Mouse (Mus musculus) T-helper 2 cell (primary cell): ENCODE measurements around the gene Edc3.

Experiments used
- in situ Hi-C: fragments of 300-600 bp; cut with MboI, MseI; formaldehyde crosslinking; loops from one replicate; pipeline ENCODE4 v1.15.1; 2025; ENCODE audit warnings: high pct_unique_total_duplicates

Edc3 gene

DNA sequence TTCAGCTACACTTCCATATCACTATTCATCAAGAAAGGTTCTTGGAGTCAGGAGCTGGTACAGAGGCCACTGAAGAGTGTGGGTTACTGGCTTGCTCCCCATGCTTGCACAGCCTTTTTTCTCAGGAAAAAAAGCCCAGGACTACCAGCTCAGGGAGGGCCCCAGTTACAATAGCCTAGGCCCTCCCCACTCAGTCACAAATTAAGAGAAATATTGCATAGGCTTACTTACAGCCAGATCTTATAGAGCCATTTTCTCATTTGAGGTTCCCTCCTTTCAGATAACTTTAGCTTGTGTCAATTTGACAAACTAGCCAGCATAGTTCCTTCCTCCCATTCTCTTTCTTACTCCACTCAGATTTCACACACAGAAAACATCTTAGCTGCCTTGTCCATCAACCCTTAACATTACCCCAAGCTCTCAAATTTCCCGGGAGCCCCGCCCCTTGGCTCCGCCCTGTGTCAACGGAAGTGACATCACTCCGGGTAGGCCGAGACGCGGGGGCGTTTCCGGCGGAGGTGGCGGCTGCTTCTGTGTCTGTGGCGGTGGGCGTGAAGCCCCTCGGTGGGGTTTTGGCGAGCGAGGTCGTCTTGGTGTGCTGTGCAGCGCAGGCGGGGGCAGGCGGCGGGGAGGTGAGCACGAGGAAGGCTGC lies at the start of gene Edc3:
Gene Edc3, plus strand, starts transcription at position 473 of the 652 bp plus-strand sequence.
- in situ Hi-C loops = no loop called here

DNA sequence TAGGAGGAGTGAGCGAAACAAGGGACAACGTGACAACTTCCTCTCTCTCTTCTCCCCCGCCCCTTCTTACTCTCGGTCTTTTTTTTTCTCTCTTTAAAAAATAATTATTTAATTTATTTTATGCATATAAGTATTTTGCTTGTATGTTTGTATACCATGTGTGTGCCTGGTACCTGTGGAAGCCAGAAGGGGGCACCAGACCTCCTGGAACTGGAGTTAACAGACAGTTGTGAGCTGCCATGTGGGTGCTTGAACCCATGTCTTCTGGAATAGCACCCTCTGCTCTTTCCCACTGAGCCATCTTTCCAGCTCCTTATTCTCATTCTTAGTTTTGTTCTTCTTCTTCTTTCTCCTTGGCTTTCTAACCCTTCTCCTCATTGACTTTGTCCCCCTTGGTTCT lies 49.4 kb upstream of the Edc3 start:
- in situ Hi-C loops = loop anchor here (5.0 kb wide), 2 partner anchors 37 to 93 kb away; partner anchors contain the start of gene Lman1l

DNA sequence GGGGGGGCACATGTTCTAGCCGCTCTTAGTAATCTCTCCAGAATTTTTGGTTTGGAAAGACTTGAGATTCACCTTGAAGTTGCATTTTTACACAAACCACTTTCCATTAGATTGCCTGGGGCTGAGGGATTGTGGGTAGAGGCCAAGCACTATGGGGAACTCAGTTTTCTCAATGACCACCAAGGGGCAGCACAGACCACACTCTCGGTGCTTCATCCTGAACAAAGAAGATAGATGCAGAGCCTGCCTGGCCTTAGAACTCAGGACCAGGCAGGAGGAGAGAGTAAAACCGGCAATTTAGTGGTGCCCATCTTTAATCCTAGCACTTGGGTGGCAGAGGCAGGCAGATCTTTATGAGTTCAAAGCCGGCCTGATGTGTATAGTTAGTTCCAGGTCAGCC lies 48.6 kb upstream of the Edc3 start:
- in situ Hi-C loops = loop anchor here (5.0 kb wide), 2 partner anchors 37 to 93 kb away; partner anchors contain the start of gene Lman1l

DNA sequence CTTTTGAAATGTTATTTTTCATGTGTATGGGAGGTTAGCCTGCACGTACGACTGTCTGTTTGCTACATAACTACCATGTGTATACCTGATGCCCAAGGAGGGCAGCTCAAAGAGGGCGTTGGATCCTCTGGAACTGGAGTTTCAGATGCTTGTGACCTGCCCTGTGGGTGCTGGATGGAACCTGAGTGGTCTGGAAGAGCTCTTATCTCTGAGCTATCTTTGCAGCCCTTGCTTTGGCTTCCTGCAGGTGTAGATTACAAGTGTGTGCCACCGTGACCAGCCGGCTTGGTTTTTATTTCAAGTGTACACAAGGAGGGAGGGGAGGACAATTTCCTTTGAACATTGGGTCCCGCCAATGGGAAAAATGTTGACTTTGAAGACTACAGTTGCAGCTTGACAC lies 47.8 kb upstream of the Edc3 start:
- in situ Hi-C loops = no loop called here

DNA sequence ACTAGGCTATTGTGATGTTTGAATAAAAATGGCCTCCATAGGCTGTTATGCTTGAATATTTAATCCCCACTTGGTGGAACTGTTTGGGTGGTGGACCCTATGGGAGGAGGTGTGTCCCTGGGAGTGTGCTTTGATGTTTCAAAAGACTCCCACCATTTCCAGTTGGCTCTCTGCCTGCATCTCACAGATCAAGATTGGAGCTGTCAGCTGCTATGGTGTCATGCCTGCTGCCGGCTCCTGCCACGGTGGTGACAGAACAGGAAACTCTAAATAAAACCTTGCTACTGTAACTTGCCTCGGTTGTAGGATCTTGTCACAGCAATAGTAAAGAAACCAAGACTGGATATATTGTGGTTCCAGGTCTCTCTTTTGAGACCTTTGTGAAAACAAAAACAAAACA lies 46.8 kb upstream of the Edc3 start:
- in situ Hi-C loops = no loop called here

DNA sequence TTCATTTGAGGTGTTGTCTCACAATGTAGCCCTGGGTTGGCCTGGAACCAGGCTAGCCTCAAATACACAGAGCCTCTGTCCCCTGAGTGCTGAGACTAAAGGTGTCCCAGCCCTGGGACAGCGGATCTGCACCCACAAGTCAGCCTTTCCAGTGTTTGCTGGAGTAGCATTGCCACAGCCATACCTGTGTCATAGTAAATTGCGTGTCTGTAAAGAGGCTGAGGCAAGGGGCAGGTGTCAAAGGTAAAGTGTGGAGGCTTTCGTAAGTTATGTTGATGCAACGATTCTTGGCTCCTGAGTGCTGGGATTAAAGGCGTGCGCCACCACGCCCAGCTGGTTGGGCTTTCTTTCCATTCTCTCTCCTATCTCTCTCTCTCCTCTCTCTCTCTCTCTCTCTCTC lies 43.7 kb upstream of the Edc3 start:
- in situ Hi-C loops = no loop called here

DNA sequence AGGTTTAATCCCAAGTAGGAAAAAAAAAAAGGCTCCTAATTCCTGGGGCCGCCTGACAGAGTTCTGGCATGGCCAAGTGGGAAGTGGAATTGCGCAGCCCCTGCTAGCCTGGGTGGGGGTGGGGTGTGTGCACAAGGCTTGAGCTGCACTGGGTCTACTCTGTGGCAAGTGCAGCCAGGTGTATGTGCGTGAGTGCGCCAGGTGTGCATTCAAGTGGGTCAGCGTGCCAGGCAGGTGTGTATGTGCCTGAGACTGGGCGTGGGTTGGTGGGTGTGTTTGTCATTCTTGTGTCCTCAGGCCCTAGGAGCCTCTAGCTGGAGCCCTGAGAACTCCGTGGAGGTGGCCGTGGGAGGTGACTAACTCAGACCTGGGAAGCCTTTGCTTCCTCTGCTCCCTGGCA lies 41.8 kb upstream of the Edc3 start:
- in situ Hi-C loops = no loop called here

DNA sequence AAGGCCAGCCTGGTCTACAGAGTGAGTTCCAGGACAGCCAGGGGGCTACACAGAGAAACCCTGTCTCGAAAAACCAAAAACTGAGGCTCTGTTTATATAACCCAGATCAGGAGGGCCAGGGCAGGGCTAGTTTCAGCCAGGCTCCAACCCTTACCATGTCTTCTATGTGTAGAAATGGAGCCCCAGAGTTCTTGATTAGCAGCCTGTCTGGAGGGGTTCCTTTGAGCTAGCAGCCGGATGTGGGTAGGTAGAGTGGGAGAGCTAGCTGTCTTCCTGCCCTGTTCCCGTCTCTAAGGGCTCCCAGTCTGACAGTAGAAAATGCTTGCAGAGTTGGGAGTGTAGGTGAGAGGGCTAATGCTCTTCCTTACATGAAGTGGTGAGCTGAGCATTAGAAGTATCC lies 41.2 kb upstream of the Edc3 start:
- in situ Hi-C loops = no loop called here

DNA sequence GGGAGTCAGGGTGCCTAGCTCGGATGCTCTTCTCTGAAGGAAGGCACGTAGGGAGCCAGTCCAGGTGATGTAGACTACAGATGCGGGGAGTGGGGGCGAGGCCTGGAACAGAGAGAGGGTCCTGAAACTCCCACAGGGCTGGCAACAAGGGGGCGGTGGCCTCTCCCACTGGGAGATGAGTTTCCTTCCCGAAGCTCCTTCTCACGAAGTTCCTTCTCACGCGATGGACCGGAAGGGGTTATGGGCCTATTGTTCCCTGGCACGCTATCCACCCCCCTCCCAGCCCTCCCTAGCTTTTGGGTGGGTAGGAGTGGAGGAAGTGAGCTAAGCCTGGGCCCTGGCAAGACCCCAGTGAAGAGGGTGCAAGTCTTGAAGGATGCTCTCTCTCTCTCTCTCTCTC lies 40.5 kb upstream of the Edc3 start:
- in situ Hi-C loops = no loop called here

DNA sequence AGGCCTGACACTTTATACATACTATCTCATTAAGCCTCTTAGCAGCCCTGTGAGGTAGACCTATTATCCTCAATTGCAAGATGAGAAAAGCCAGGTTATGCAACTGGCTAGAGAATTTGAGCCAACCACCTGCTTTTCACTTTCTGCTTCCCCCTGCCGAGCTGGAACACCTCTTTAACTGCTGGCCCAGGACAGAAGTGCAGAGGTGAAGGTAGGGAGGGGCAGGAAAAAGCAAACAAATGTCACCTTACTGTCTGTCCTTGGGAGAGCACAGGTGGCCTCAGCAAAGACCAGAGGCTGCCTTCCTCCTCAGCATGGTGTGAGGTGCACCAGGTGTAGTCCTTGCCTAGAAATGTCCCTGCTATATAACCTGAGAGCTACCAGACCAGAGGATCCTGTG lies 40.1 kb upstream of the Edc3 start:
- in situ Hi-C loops = no loop called here

DNA sequence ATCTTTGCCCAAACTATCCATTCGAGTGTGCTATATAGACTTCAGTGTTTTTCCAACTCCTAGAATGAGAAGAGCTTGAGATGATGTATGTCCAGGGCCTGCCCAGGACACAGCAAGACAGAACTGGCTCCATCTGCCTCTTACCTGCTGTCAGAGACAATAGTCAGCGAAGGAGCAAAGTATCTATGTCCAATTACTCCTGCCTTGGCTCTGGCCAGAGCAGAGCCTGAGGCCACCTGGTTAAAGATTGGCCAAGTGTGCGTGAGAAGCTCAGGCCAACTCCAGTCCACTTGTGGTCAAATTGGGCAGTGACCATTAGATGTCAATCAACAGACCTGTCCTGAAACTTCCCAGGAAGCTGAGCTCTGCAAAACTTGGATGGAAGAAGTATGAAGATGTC lies 38.8 kb upstream of the Edc3 start:
- in situ Hi-C loops = no loop called here

DNA sequence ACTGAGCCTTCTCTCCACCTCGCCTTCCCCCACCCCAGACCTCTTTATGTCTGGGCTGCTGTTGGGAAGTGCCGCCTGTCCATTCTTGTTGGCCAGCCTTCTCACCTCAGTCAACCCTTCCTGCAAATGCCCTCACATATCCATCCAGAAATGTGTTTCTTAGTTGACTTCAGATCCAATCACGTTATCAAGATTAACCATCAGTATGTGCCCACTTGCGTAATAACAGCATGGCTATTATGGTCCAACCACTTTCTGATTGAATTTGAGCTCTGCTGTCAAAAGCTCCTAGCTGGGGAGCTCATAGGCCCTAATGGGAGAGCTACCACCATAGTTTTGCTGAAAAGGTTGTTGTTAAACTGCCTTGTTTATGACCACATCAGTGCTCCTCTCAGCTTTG lies 37.3 kb upstream of the Edc3 start:
- in situ Hi-C loops = no loop called here

DNA sequence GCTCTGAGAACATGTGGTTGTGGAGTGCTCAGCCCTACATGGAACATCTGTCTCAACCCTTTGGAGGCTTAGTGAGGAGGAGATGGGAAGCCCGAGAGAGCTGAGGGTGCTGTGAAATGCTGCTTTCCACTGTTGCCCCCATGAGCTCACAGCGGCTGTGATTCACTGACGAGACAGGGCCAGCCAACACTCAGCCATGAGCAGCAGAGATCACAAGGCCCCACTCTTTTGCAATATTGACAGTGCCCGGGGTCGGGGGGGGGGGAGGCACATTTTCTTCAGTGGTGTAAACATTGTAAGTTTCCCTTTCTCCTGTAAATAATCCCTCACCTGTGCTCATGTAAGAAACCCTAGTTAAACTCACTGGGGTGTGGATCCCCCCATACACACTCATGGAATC lies 36.8 kb upstream of the Edc3 start:
- in situ Hi-C loops = no loop called here

DNA sequence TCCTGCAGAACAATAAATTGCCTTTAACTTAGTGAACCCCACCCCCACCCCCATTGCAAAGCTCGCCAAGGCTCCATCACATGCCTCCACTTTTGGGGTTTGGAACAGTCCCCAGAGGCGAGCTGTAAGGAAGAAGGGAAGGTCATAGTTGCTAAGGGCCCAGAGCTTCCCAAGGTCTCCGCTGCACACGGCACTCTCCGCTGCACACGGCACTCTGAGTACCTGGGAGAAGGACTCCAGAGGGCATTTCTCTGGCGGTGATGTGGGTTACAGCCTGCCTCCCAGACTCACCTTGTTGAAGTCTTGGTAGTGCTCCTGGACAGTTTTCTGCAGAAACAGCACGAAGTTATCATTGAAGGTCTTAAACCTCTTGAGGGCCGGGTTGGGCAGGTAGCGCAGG lies 26.9 kb upstream of the Edc3 start:
- in situ Hi-C loops = loop anchor here (5.0 kb wide), 1 partner anchor 51 kb away; no protein-coding TSS in a partner anchor

DNA sequence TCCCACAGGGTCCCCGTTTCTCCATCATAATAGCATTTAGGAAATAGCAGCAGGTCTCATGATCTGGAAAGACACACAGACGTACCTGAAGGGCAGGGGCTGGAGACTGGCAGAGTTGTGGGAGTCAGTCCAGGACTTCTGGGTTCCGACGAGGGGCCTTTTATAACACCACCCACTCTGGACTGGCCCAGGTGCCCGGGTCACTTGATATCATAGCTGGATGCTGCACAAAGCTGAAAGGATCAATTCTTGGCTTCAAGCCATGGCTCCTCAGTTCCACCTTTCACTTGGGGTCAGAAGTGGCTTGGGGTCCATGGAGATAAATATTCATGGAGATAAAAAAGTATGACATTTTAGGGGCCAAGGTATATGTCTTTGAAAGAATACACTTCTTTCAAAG lies 24.8 kb upstream of the Edc3 start, which contains the start of gene Cyp1a2:
Gene Cyp1a2, minus strand, starts transcription at position 184 of the 400 bp plus-strand sequence.
- in situ Hi-C loops = loop anchor here (5.0 kb wide), 1 partner anchor 49 kb away; no protein-coding TSS in a partner anchor

DNA sequence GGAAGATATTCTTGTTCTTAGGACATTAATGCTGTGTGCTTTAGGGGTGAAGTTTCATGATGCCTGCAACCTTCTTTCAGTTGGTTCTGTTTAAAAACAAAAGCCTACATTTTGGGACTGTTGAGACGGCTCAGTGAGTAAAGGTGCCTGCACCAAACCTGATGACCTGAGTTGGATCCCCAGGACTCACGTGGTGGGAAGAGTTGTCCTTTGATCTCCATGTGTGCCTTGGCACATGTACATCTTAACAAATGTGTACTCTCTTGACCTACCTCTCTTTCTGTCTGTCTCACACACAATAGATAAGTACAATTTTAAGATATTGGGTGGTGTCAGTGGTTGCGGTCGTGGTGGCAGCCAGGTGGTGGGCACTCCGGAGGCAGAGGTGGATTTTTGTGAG lies 22.3 kb upstream of the Edc3 start:
- in situ Hi-C loops = no loop called here

DNA sequence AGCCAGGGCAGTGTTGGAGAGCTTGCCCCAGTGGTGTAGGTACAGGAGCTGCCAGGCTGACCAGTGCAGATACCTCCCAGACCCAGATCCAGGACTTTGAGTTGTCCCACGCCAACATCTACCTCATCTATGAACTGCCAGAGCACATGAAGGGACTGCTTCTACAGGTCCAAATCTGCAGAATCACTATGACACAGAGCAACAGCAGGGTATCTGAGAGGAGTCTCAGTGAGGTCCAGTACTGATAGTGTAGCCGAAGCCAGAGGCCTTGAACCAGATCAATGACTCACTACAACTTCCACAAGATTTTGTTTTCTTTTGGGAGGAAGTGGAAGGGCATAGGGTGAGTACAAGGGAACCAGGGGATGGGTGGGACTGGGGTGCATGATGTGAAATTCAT lies 20.6 kb upstream of the Edc3 start, which contains the start of gene Cyp1a1:
Gene Cyp1a1, plus strand, starts transcription at position 178 of the 400 bp plus-strand sequence.
- in situ Hi-C loops = no loop called here

DNA sequence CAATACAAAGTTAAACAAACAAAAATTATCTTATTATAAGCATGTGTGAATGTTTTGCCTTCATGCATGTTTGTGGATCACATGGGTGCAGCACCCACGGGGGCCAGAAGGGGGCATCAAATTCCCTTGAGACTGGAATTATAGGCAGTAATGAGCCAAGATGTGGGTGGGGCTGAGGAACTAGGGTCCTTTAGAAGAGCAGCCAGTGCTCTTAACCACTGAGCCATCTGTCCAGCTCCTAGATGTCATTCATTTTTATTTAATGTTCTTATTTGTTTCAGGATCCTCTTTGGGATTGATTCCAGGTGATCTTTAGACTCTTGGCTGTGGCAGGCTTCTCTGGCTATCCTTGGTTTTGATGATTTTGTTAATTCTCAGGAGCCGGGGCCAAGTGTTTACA lies 20.2 kb upstream of the Edc3 start:
- in situ Hi-C loops = no loop called here

DNA sequence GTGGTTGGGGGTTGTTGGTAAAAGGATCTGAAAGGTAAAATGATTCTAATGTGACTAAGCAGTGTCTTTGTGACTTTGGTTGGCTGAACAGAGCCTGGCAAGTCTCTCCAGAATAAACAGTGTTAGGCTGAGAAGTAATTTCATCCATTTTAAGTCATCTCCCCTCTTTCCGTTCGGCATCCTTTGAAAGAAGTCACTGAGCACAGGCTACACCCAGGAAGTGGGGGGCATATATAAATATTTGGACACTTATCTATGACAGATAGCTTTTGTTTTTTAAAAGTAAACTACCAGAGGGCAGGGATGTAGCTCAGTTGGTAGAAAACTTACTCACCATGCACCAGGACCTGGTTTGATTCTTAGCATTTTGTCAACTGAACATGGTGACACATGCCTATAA lies 19.7 kb upstream of the Edc3 start:
- in situ Hi-C loops = no loop called here

DNA sequence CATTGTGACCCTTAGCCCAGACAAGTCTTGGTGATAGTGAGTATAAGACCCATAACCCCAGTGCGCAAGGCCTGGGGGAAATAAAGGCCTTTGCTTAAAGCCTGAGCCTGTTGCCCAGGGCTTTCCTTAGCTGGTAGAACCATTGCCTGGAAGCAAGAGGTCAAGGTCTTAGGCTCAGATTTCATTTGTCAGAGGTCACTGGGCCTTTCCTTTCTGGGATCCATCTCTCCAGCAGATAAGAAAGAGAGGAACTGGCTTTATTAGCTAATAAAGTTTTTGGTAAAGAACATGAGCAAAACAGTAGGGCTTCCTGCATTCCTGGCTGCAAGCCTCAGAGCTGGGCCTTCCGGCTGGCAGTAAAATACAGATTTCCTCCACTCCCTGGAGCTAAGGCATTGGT lies 14.2 kb upstream of the Edc3 start:
- in situ Hi-C loops = no loop called here

DNA sequence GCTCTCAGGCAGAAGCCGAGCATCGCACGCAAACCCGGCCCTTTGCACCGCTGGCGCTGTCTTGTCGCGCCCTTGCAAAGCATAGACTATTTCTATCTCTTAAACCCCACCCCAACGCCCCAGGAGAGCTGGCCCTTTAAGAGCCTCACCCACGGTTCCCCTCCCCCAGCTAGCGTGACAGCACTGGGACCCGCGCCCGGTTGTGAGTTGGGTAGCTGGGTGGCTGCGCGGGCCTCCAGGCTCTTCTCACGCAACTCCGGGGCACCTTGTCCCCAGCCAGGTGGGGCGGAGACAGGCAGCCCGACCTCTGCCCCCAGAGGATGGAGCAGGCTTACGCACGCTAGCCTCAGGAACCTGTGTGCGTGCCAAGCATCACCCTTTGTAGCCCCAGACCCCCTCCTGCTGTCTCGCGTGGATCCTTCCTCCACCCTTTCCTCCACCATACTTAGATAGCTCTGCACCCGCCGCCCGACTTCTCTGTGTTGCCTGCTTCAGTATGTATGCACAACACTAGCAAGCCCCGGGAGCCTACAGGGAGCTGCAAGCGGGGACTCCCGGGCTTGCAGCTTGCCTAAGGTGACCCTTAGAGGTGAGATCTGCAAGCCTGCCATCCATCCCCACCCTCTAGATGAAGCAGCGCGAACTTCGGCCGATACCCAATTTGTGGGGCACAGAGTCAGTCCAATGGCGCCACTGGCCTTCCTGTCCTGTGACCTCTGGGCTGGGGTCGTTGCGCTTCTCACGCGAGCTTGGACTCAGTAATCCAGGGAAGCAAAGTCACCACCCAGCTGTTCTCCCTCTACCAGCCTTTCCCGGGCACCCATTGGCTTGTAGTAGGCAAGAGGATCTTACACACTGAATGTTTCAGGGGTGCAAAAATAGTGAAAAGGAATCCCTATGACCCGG lies 11.7 kb upstream of the Edc3 start:
- in situ Hi-C loops = no loop called here

DNA sequence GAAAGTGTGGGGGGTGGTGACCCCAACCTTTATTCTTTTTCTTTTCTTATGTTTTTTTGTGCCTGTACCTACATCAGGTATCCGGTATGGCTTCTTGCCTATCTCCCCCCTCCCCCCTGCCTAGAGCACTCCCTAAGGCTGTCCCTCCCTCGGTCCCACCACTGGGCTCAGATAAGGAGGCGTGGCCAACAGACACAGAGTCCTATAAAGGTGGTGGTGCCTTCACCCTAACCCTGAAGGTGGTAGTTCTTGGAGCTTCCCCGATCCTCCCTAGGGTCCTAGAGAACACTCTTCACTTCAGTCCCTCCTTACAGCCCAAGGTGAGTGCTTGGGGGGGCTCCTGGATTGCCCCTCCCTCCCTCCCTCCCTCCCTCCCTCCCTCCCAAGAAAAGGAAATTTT lies 11.0 kb upstream of the Edc3 start:
- in situ Hi-C loops = no loop called here
